Mouse (Mus musculus): Measurements from ENCODE around the gene Thy1.

Thy1 gene

GRCm38 (mm10) chr9:44083392-44084121 is 40.4 kb downstream of the Thy1 start:
- peak; percentile 83 to 95 for DNase-seq

GRCm38 (mm10) chr9:44084236-44084635 is 41.1 kb downstream of the Thy1 start:
- DNase-seq = no peak

- DNase-seq = peak; percentile 98 to 99
Measured at GRCm38 (mm10) chr9:44084659-44085229, 41.6 kb downstream of the Thy1 start.

- DNase-seq = no peak
Measured at GRCm38 (mm10) chr9:44085276-44085675, 42.1 kb downstream of the Thy1 start.

GRCm38 (mm10) chr9:44085741-44086665 is 42.8 kb downstream of the Thy1 start:
- peak; percentile 67 to 91 for DNase-seq

GRCm38 (mm10) chr9:44086960-44087359 is 43.8 kb downstream of the Thy1 start:
- peak; percentile 67 to 91 for DNase-seq

- peak; percentile 54 to 84 for DNase-seq
Measured at GRCm38 (mm10) chr9:44087761-44088455, 44.7 kb downstream of the Thy1 start.

- DNase-seq = peak in 1 of 2 experiments; percentile 67
Measured at GRCm38 (mm10) chr9:44088877-44089608, 45.9 kb downstream of the Thy1 start.

GRCm38 (mm10) chr9:44093612-44094503 is 50.7 kb downstream of the Thy1 start:
- DNase-seq = peak; percentile 83 to 89

- DNase-seq = peak in 1 of 2 experiments; percentile 31
Measured at GRCm38 (mm10) chr9:44094737-44095136, 51.6 kb downstream of the Thy1 start.

- peak in 1 of 2 experiments; percentile 56 for DNase-seq
Measured at GRCm38 (mm10) chr9:44095781-44096180, 52.6 kb downstream of the Thy1 start.

- peak in 1 of 2 experiments; percentile 82 for DNase-seq
Measured at GRCm38 (mm10) chr9:44096536-44096935, 53.4 kb downstream of the Thy1 start.
